Mouse (Mus musculus): ENCODE measurements at regions not wholly inside any gene's neighbourhood (a gene's known extent, or its start where the extent isn't known, plus 50 kb on each side); places are given as distances from the start of the nearest gene placed in this dataset.
"Not testable (repeated sequence)": the region's sequence is repeated elsewhere in the genome, so short reads cannot be mapped to it uniquely, and the experiment has no call there.

GRCm38 (mm10) chr10:117565529-117566086 is 63.7 kb upstream of the Cpm start:
- Histone ChIP-seq H3K36me3 (no peaks in the 10 kb centered on the region), H3K27me3 (no peaks in the 10 kb centered on the region; the same call in 1 of the 2 replicates), H3K27ac (no peak overlapping the region), H3K4me3 (replicated peaks) (no peak overlapping the region), H3K9ac (no peak overlapping the region), H3K4me2 (no peak overlapping the region), H3K9me3 (replicated peaks) (no peaks in the 10 kb centered on the region), H3K4me1 (peaks cover 21% of the 10 kb centered on the region; the same call in 1 of the 2 replicates)
- 94% methylated on average over 4 of the region's 4 CpGs for WGBS
- ATAC-seq (replicated peaks; ENCODE audit: low FRiP score): no peak

DNA sequence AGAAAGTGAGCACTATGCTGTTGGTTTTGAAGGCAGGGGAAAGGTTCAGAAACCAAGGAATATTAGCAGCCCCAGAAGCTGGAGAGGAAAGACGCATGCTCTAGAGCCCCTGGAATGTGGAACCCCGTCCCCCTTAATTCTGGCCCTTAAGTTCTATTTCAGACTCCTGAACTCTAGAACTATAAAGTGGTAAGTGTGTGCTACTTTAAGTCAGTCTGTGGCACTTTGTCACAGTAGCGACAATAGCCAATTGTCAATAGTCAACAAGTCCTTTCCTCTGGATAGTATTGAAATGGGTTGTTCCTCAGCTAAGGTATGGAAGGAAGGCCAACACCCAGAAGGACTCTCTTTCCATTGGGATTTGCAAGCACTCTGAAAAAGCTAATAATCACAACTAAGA is 64.2 kb upstream of the Cpm start:
- no peak for ATAC-seq (replicated peaks; ENCODE audit: low FRiP score)

GRCm38 (mm10) chr10:117564118-117565040 is 64.9 kb upstream of the Cpm start:
- WGBS: 38% methylated on average over 12 of the region's 12 CpGs
- Histone ChIP-seq H3K36me3 (no peaks in the 10 kb centered on the region), H3K9ac (no peak overlapping the region), H3K4me1 (peaks cover 31% of the 10 kb centered on the region), H3K4me2 (no peak overlapping the region), H3K27ac (no peak overlapping the region), H3K4me3 (replicated peaks) (no peak overlapping the region), H3K27me3 (no peaks in the 10 kb centered on the region), H3K9me3 (replicated peaks) (no peaks in the 10 kb centered on the region)
- ATAC-seq (replicated peaks; ENCODE audit: low FRiP score): no peak

More for the DNA sequence above, 64.2 kb upstream of the Cpm start:
- no peaks in the 10 kb centered on the region for H3K9me3 ChIP-seq (replicated peaks)
- H3K4me2 ChIP-seq: no peak overlapping the region
- H3K36me3 ChIP-seq: no peaks in the 10 kb centered on the region
- no peak overlapping the region for H3K4me3 ChIP-seq (replicated peaks)
- WGBS: 92% methylated on average over 3 of the region's 3 CpGs
- H3K27ac ChIP-seq: no peak overlapping the region
- H3K9ac ChIP-seq: no peak overlapping the region
- peaks cover 23% of the 10 kb centered on the region for H3K4me1 ChIP-seq
- H3K27me3 ChIP-seq: no peaks in the 10 kb centered on the region

DNA sequence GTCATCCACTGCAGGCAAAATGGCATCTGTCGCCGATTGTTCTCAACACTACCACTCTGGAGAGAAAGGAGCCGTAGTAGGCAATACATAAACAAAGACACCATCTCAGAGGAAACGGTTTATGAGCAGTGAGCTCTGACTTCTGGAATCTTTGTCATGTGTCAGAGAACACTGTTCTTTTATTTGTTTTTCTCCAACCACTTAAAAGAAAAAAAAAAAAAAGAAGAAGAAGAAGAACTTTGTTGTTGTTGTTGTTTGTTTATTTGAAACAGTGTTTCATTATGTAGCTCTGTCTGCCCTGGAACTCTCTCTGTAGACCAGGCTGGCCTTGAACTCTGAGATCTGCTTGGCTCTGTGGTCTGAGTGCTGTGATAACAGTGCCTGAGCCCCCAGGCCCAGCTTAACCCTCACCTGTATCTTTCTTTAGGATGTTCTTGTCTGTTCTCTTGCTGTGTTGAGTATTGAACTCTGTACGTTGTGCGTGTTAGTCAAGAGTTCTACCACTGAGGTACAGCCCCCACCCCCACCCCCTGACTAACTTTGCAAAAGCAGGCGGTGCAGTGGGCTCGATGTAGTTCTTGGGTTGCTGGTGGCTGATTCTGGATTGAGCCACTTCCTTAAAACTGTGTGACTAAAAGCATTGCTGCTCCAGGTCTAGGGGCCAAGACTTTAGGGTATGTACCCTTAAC is 65.7 kb upstream of the Cpm start:
- Histone ChIP-seq H3K9ac (no peak overlapping the region), H3K9me3 (replicated peaks) (no peaks in the 10 kb centered on the region), H3K27me3 (no peaks in the 10 kb centered on the region), H3K4me1 (peaks cover 38% of the 10 kb centered on the region), H3K4me3 (replicated peaks) (no peak overlapping the region), H3K27ac (no peak overlapping the region), H3K36me3 (no peaks in the 10 kb centered on the region), H3K4me2 (no peak overlapping the region)
- 49% methylated on average over 8 of the region's 8 CpGs for WGBS
- ATAC-seq (replicated peaks; ENCODE audit: low FRiP score): no peak

GRCm38 (mm10) chr10:117562850-117563248 is 66.5 kb upstream of the Cpm start:
- H3K4me2 ChIP-seq; ATAC-seq (replicated peaks; ENCODE audit: low FRiP score); H3K9ac ChIP-seq; H3K4me3 ChIP-seq (replicated peaks); H3K27ac ChIP-seq; H3K36me3 ChIP-seq; H3K9me3 ChIP-seq (replicated peaks); H3K27me3 ChIP-seq: not testable (repeated sequence)
- WGBS: 67% methylated on average over 3 of the region's 3 CpGs
- H3K4me1 ChIP-seq: peaks cover 38% of the 10 kb centered on the region

DNA sequence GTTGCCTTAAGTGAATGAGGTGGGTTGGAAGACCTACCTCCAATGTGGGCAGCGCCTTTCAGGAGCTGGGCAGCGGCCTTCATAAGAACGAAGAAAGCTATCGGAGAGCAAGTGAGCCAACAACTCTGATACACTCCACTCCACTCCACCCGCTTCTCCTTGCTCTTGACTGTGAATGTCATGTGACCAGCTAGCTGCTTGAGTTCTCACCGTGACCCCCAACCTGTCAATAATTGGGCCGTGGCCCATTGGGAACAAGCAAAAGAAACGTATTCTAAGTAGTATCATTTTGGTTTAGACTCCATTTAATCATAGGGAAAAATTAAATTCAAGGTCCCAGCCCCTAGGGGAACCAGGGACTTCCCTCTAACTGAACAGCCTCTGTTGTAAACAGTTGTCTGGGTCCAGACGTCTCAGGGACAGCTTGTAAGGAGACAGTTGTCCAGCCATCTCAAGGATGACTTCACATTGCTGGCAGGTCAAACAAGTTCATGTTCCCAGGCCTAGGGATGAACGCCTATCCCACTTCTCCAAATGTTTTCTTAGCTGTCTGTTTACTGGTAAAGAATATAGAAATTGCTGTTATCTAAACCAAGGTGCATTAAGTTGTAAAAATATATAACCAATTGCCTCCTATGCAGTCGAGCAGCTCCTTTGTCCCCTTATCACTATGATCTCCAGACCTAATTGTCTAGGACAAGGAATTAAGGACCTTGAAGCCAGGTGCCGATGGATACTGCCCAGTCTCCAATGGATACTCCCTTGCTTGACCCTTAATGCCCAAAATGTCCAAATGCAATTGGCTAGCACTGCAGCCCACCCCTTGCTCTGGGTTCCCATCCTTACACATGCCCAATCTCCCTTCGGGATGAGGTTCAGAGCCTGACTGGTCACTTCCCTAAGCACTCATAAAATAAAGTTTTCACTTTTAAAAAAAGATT is 67.1 kb upstream of the Cpm start:
- no peak for ATAC-seq (replicated peaks; ENCODE audit: low FRiP score)
- WGBS: 76% methylated on average over 13 of the region's 13 CpGs
- H3K9me3 ChIP-seq (replicated peaks): no peaks in the 10 kb centered on the region
- H3K27me3 ChIP-seq: no peaks in the 10 kb centered on the region
- no peaks in the 10 kb centered on the region for H3K36me3 ChIP-seq
- H3K9ac ChIP-seq: no peak overlapping the region
- no peak overlapping the region for H3K27ac ChIP-seq
- H3K4me2 ChIP-seq: no peak overlapping the region
- peaks cover 38% of the 10 kb centered on the region for H3K4me1 ChIP-seq
- no peak overlapping the region for H3K4me3 ChIP-seq (replicated peaks)

DNA sequence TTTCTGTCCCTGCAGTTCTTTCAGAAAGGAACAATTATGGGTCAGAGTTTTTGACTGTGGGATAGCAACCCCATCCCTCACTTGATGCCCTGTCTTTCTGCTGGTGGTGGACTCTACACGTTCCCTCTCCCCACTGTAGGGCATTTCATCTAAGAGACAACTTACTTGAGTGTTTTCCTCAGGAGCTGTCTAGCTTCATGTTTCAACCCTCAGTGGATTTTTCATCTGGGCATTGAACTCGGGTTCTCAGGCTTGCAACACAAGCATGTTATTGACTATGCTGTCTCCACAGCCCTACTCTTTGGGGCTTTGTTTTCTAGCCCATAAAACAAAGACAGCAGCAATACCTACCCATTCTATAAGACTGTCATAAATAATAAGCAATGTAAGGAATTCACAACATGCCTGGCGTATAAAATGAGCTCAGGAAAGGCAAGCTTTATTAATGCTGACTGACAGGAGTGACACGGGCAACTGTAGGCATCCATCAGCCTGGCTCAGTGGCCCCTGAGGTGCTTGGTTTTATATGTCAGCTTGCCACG is 68.0 kb upstream of the Cpm start:
- Histone ChIP-seq H3K4me3 (replicated peaks) (no peak overlapping the region), H3K9ac (no peak overlapping the region), H3K4me2 (no peak overlapping the region), H3K36me3 (no peaks in the 10 kb centered on the region), H3K27ac (no peak overlapping the region), H3K9me3 (replicated peaks) (no peaks in the 10 kb centered on the region), H3K4me1 (peaks cover 42% of the 10 kb centered on the region), H3K27me3 (no peaks in the 10 kb centered on the region)
- 57% methylated on average over 5 of the region's 5 CpGs for WGBS
- no peak for ATAC-seq (replicated peaks; ENCODE audit: low FRiP score)

DNA sequence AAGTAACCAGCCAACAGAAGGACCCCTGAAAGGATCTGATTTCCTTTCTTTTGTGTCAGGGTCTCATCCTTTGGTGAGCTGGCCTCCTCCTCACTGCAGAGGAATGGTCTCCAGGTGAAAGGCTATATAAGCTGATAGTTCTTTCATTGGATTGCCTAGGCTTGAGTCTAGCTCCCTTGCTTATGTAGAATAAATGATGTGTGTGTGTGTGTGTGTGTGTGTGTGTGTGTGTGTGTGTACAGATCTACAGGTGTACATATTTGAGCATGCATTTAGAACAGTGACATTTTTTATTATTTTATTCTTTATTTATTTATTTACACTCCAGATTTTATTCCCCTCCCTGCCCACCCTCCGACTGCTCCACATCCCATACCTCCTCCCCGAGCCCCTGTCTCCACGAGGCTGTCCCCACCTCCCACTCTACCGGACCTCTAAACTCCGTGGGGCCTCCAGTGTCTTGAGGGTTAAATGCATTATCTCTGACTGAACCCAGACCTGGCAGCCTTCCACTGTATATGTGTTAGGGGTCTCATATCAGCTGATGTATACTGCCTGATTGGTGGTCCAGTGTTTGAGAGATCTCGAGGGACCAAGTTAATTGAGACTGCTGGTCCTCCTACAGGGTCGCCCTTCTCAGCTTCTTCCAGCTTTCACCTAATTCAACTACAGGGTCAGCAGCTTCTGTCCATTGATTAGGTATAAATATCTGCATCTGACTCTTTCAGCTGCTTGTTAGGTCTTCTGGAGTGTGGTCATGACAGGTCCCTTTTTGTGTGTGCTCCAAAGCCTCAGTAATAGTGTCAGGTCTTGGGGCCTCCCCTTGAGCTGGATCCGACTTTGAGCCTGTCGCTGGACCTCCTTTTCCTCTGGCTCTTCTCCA is 68.7 kb upstream of the Cpm start:
- Histone ChIP-seq H3K27ac (no peak overlapping the region), H3K9me3 (replicated peaks) (no peaks in the 10 kb centered on the region), H3K27me3 (no peaks in the 10 kb centered on the region), H3K4me1 (peaks cover 46% of the 10 kb centered on the region), H3K4me2 (no peak overlapping the region; the same call in 1 of the 2 replicates), H3K4me3 (replicated peaks) (no peak overlapping the region), H3K36me3 (no peaks in the 10 kb centered on the region), H3K9ac (no peak overlapping the region)
- no peak for ATAC-seq (replicated peaks; ENCODE audit: low FRiP score)
- WGBS: 53% methylated on average over 9 of the region's 9 CpGs

DNA sequence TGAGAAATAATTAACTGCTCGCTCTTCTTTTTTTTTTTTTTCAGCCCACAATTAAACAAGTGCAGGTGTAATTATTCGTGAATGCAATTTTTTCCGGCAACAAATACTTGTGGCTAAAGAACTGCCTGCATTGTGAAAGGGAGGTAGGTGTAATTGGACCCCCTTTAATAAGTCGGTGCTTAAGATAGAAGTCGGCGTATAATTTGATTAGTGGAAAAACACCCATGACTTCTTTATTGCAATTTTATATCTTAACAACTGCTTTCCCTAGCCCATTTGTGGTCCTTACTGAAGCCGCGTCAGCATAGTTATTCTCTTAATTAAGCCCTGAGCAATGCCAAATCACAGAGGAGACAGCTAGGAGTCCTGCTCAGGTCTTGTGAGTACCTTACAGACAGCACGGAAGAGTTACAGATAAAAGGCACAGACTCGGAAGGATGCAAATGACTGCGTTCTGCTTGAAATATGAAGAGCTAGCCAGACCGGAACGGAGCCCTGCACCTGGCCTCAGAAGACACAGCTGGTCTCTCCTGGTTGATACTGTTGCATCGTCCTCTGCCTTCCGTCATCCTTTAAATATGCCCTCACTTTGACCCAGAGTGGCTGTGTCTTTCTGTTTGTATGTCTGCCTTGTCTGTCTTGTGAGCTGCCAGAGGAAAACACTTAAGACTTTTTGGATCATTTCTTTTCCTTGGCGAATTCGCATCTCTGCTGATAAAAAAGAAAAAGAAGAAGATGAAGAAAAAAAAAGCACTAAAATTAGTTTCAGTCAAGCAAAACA is 69.5 kb upstream of the Cpm start:
- ATAC-seq (replicated peaks; ENCODE audit: low FRiP score): peak; percentile 54

More for the DNA sequence above, 69.5 kb upstream of the Cpm start:
- H3K9ac ChIP-seq: no peak overlapping the region
- H3K36me3 ChIP-seq: no peaks in the 10 kb centered on the region
- 35% methylated on average over 17 of the region's 17 CpGs for WGBS
- peaks cover 50% of the 10 kb centered on the region for H3K4me1 ChIP-seq
- H3K27me3 ChIP-seq: no peaks in the 10 kb centered on the region
- H3K4me2 ChIP-seq: peak overlapping the region; percentile 37
- no peak overlapping the region for H3K4me3 ChIP-seq (replicated peaks)
- H3K27ac ChIP-seq: no peak overlapping the region
- no peaks in the 10 kb centered on the region for H3K9me3 ChIP-seq (replicated peaks)
